Mouse (Mus musculus) cerebellum, adult 9-10 months (tissue): ENCODE data around the gene Gm26657.

Source experiments
- DNase-seq: peaks from one replicate; pipeline ENCODE4 v3.0.0; 2022

The Gm26657 gene

DNA sequence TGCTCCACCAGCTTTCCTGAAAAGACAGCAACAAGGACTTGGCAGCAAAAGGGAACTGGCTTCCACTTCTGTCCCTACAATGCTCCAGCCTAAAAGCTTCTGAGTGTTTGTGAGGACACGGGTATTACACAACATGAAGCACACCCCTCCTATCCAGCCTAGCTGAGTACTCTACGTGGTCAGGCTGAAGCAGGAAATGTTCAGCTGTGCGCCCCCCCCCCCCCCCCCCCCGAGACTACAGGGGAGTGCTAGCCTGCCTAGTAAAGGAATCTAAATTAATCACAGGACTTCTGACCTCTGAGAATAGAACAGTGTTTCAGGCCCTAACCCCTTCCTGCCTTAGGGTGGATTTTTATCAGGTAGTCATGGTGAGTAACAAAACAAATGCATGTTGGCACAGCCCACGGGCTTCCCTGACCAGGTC lies 28.0 kb downstream of the Gm26657 start:
- DNase-seq = no peak

- DNase-seq = no peak
These were observed 29.0 kb downstream of the Gm26657 start for GRCm38 (mm10) chr4:56768913-56769312.

DNA sequence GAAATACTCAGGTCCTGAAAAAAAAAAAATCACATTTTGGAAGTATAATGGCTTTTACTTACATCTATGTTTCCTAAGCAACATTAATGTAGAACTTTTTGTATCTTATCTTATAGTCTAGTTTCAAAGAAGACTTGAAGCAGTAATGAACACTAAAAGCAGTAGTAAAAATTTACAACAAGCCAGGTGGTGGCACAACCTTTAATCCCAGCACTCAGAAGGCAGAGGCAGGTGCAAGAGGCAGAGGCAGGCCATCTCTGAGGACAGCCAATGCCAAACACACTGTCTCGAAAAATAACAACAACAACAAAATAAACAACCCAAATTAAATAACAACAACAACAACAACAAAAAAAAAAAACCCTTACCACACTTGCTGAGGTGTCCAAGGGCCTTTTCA lies 31.2 kb downstream of the Gm26657 start:
- no peak for DNase-seq
